Mouse (Mus musculus) B cell, adult (primary cell): Measurements from ENCODE around the gene Dennd6a. TPM values are rescaled to one million over a fixed set of nuclear protein-coding genes. Genes with fewer than 3 reads are reported as not detected.

Experiments used
- total RNA-seq: library from RNA; stranded (reverse); gene quantifications from 4 replicates; pipeline ENCODE4 v1.2.4, GENCODE M21; 2023; ENCODE audit not compliant: inconsistent age

Gene Dennd6a
- total RNA-seq: 53.8 to 64.1 TPM (median 59.3 TPM) in 4 replicates

GRCm38 (mm10) chr14:26573556-26573955 lies at the start of gene Dennd6a:
TSS of gene Dennd6a (plus strand) at chr14:26573856.

GRCm38 (mm10) chr14:26534757-26535479 lies 38.7 kb upstream of the Dennd6a start, which contains the start of gene Slmap:
TSS of gene Slmap (minus strand) at chr14:26534931.

GRCm38 (mm10) chr14:26637851-26638707 lies 64.4 kb downstream of the Dennd6a start, which contains the start of gene Arf4:
TSS of gene Arf4 (plus strand) at chr14:26638074.

GRCm38 (mm10) chr14:26669292-26670073 lies 95.8 kb downstream of the Dennd6a start, which contains the start of gene Pde12:
TSS of gene Pde12 (minus strand) at chr14:26669883.

Other genes with a start within 250 kb of the Dennd6a start
- gene Slmap, start 38.9 kb upstream of the Dennd6a start, total RNA-seq: 71.4 to 81.1 TPM (median 74.6 TPM) in 4 replicates
- gene Arf4, start 64.2 kb downstream of the Dennd6a start, total RNA-seq: 155 to 204 TPM (median 175 TPM) in 4 replicates
- 11.1 to 11.7 TPM (median 11.2 TPM) in 4 replicates for gene Pde12, start 96.0 kb downstream of the Dennd6a start, total RNA-seq
- 0.35 to 1.9 TPM (median 1.3 TPM) in 4 replicates for gene Dnah12, start 119.4 kb downstream of the Dennd6a start, total RNA-seq